Mouse (Mus musculus) T-helper 2 cell (primary cell): ENCODE results near the gene Gm26620.

ENCODE experiments used
- in situ Hi-C: fragments of 300-600 bp; cut with MboI, MseI; formaldehyde crosslinking; loops from one replicate; pipeline ENCODE4 v1.15.1; 2025; ENCODE audit warnings: high pct_unique_total_duplicates

Gene Gm26620

DNA sequence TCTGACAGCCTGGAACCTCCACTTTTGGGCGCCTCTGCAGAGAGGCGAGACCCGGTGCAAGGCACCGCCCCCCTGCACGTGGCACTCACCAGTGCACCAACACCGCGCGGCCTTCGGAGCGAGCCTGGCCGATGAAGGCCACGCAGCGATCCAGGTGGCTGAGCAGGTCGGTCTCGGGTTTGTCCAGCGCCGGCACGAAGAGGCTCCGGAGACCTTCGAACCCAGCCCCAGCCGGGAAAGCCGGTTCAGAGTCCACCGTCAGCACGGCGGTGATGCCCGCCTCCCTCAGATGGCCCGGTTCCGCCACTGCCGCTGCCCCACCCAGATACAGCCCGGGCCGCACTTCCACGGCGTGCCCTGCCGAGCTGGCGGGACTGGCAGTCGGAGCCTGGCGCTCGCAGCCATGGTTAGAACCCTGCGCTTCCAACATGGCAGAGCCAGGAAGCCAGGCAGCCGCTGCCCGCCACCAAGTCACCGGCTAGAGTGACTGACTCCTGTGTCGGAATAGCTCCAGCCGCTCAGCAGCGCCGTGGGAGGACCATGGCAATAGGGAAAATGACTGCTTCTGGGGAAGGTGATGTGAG is at the start of gene Gm26620, which contains the start of gene Dusp12:
Gene Gm26620, plus strand, starts transcription at position 88 of the 584 bp plus-strand sequence.
Gene Dusp12, minus strand, starts transcription at position 563 of the 584 bp plus-strand sequence.
- in situ Hi-C loops = no loop called here

DNA sequence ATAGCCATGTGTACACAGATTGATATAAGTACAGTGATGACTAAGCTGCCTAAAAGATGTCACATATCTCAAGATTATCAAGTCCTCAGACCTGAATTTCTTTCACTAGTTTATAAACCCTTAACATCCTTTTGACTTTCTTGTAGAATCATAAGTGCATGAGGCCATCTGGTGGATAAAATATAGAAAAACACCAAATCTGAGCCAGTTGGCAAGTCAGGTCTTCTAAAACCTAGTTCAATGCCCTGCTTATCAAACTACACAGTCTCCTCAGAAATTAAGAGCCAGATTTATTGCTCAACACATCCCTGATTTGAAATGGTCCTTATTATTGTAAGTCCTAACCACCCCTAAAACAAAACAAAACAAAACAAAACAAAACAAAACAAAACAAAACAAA is 45.2 kb upstream of the Gm26620 start:
- in situ Hi-C loops = no loop called here

DNA sequence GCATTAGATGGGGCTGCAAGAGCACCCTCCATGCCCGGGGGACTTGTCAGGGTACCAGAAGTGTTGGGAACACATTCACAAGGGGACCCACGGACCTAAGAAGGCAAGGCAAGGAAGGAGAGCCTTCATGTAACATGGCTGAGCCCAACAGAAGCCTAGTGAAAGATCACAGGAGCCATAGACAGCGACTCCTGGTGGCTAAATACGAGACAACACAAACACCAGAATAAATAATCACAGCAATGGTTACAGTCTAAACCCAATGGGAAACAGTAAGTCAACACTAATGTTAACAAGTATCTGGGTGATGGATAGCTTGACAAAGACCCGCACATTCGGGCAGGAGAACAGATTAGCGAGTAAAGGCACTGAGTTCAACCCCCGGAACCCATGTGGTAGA is 40.5 kb upstream of the Gm26620 start:
- in situ Hi-C loops = no loop called here

DNA sequence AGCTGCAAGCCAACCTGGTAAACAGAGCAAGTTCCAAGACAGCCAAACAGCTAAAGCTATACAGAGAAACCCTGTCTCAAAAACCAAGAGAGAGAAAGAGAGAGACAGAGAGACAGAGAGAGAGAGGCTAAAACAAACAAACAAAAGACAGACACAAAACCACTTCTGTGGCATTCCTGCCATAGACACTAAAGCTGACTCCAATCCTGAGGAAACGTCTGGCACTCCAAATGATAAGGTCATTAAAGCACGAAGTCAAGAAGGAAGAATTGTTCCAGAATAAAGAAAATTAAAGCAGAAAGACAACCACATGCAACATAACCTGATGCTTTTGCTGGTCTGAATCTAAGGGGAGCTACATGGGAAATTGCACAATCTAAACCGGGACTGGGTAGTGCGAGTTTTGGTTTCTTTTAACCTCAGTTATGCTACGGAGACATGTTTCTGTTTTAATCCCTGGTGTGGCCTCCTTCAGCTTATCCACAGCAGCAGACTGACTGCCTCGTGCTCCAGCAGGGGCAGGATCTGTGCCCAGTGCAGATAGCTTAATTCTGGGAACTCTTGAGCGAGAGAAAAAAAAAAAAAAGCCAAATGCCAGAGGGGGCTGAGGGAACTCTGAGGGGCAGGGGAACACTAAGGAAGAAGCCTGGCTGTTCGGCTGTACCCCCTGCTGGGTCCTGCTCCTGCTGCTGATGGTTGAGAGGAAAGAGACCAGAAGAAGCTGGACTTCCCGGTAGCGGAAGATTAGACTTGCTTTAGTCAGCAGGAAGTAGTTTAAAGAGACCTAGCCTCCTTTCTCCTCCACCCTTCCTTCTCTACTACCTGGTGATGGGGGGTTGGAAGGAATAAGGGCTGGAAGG is 39.2 kb upstream of the Gm26620 start:
- in situ Hi-C loops = no loop called here

DNA sequence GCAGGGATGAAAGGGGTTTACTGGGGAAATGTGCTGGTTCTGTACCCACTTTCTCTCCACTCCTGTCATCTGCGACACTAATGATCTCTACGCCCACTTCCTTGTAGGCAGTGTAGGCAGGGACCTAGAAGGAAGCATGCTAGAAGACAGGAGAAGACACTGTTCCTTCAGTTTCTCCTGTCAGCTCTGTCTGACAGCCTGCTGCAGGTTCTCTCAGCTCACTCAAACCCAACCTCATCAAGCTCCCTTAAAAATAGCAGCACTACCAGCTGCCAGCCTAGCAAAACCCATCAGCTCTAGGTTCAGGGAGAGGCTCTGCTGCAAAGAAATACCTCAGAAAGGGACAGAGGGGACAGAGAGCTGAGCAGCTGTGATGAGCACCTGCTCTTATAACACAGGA is 34.9 kb upstream of the Gm26620 start:
- in situ Hi-C loops = loop anchor here (25.0 kb wide), 1 partner anchor 1362 kb away; the partner anchor contains the start of genes Casq1 and Pea15a

DNA sequence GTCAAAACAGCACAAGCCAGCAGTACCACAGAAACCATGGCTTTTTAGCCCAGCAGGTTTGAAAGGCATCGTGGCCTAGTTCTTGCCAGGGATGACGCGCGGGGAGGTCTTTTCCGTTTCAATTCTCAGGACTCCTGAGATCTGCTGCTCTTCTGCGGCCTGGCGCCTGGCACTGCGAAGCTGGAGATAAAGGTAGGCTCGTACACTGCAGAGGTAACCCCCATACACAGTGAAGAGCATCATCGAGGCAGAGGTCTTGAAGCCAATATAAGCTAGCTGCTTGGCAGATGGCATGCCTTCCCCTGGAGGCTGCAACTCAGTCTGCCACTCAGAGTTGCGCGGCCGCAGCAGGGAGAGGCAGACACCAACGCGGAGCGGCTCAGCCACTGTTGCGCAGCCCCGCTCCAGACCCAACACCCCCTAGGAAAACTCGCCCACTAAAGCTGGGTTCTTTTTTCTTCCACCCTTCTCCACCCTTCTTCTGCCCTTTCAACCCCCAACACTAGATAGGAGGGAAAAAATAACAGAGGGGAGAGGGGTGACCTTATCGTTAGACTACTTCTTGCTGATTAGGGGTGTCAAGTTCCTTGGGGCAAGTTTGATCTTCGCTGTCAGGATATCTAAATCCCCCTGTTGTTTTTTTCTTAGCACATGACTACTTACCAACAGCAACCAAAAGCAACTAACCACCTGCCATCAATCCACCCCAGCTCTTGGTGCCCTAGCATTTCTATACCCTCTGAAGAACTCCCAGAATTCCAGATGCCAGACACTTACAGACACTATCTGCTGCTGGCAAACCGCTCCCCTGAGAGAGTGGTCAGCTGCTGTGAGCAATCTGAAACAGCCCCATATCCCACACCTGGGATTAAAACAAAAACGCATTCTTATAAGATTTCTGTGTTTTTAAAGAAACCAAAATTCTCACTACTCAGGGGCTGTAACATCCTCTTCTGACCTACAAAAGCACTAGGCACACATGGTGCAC is 33.9 kb upstream of the Gm26620 start:
- in situ Hi-C loops = loop anchor here (25.0 kb wide), 1 partner anchor 1361 kb away; the partner anchor contains the start of genes Casq1 and Pea15a

DNA sequence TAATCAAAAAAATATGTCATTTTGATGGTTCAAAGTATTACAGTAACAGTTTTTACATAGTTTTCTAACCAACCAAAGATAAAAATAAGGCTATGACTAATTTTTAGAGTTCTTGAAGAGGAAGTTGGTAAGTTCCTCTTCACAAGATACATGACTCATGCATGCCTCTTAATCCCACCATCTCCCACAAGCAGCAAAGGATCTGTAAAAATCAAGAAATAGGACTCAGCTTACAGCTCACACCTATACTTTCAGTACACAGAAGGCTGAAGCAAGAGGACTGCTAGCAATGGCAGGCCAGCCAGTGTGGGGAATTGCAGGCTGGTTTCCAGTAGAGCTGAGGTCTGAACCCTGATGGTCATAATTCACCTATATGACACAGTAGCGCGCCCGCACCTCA is 31.3 kb upstream of the Gm26620 start:
- in situ Hi-C loops = loop anchor here (25.0 kb wide), 1 partner anchor 1359 kb away; the partner anchor contains the start of genes Casq1 and Pea15a

DNA sequence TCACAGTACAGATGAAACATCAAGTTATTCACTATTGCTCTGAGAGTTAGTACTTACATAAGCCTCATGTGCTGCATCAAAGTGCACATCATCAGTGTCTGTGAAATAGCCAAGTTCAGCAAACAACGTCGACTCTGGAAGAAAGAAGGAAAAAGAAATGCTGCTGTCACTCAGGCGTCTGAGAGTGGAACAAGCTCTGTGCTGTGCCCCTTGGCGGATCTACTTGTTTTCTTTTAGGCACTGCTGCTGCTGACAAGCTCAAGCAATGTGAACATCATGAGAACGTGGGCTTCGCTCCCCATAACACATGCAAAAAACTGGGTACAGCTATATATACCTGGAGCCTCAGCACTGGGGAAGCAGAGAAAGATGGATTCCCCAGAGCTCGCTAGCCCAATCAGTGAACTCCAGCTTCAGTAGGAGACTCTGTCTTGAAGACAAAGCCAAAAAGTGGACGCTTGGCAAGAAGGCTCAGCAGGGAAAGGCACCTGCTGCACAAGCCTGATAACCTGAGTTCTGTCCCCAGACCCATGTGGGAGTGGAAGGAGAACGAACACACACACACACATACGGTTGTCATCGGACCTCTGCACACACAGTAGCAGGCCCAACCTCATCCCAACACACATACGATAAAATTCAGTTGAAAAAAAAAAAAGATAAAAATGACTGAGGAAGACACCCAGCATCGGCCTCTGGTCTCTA is 29.7 kb upstream of the Gm26620 start:
- in situ Hi-C loops = loop anchor here (25.0 kb wide), 1 partner anchor 1357 kb away; the partner anchor contains the start of genes Casq1 and Pea15a

DNA sequence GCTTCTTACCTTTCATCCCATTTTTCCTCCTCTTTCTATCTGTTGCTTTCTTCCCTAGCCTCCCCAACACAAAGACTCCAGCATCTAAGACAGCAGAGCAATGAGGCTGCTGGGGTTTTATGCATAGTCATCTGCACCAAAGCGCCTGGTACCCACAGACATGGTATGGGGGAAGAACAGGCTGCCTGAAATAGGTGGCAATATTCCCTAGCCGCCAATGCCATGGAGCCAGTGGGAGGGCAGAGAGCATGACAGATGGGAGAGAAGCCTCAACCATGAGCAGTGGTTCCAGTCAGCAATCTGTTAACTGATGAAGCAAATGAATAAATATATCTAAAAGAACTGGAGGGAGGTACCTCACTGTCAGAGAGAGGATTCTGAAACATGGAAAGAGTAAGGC is 27.5 kb upstream of the Gm26620 start:
- in situ Hi-C loops = loop anchor here (25.0 kb wide), 1 partner anchor 1355 kb away; the partner anchor contains the start of genes Casq1 and Pea15a

DNA sequence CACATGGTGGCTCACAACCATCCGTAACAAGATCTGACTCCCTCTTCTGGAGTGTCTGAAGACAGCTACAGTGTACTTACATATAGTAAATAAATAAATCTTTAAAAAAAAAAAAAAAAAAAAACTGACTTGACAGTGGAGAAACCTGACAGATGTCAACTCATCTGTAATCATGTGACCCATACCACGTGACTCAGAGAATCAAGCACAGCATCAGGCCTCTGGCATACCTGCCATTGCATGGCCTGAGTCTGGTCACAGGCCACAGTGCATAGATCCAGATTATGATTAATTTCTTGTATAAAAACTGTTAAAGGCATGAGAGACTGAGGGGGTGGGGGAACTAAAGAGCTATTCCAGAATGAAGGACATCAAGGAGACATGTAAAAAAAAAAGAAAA is 26.0 kb upstream of the Gm26620 start:
- in situ Hi-C loops = loop anchor here (25.0 kb wide), 1 partner anchor 1353 kb away; the partner anchor contains the start of genes Casq1 and Pea15a

DNA sequence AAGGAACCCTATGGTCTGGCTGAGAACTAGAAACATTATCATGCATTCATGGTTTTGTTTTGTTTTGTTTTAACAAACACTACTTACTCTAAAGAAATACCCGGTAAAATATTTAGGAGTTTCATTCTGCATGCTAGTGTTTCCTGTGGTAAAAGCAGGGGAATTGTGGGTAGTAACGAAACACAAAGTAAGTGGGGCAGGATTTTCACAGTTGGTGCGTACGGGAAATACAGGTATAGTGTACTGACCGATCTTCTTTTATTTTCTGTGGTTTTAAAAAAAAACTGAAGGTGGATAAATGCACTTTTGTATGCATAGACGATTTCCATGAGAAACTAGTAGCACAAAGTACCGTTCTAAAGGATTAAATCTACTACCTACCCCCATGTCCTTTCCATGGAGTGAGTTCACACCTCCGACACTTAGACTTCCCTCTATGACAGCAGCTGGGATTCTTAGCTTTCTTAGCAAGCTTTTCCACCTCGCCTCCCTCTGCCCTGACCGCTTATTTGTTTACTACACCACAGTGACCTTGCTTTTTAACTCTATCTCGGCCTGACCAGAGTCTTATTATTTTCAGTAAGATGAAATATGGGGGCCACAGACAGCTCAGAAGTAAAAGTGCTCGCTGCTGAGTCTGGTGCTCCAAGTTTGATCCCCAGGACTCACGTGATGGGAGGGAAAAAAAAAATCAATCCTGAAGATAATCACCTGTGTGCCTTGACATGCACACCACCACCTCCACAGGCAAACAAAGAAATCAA is 23.0 kb upstream of the Gm26620 start:
- in situ Hi-C loops = loop anchor here (25.0 kb wide), 1 partner anchor 1350 kb away; the partner anchor contains the start of genes Casq1 and Pea15a

DNA sequence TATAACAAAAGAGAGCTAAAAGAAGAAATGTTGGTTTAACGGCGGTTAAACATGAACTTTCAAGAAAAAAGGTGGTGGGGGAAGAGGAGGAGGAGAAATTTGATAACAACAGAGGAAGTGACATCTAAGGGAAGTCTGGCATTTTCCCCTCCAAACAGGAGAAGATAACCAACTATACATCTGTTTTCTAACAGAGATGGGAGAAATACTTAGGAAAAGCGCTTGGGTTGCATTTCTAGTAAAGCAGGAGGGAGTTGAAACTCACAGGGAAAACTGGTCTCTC is 22.5 kb upstream of the Gm26620 start:
- in situ Hi-C loops = loop anchor here (25.0 kb wide), 1 partner anchor 1350 kb away; the partner anchor contains the start of genes Casq1 and Pea15a

DNA sequence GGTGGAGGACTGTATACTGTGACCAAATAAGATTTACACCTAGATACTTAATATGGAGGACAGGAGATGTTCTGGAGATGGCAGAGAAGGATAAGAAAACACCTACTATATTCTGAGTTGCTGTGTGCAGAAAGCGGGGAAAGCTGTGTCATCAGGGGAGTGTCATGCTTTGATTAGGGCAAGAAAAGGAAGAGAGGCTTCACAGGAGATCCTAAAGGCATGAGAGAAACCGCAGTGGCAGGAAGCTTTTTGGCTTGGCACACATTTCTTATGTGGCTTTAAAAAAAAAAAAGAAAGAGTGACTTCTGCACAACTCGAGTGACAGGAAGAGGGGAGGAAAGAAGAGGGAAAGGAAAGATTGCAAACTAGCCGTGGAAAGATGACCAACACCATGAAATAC is 21.8 kb upstream of the Gm26620 start:
- in situ Hi-C loops = loop anchor here (25.0 kb wide), 1 partner anchor 1349 kb away; the partner anchor contains the start of genes Casq1 and Pea15a

DNA sequence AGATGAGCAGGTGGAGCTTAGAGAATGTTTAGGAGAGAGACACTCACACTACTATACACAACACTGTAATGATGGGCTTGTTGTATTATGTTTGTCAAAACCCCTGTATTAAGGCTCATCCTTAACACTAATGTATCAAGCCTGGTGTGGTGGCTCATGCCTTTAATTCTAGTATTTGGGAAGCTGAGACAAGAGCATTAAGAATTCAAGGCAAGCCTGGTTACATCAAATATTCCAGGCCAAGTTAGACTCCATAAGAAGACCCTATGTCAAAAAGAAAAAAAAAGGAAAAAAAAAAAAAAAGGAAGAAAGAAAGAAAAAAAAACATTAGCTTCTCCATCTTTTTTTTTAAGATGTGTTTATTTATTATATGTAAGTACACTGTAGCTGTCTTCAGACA is 20.6 kb upstream of the Gm26620 start:
- in situ Hi-C loops = loop anchor here (25.0 kb wide), 1 partner anchor 1348 kb away; the partner anchor contains the start of genes Casq1 and Pea15a

DNA sequence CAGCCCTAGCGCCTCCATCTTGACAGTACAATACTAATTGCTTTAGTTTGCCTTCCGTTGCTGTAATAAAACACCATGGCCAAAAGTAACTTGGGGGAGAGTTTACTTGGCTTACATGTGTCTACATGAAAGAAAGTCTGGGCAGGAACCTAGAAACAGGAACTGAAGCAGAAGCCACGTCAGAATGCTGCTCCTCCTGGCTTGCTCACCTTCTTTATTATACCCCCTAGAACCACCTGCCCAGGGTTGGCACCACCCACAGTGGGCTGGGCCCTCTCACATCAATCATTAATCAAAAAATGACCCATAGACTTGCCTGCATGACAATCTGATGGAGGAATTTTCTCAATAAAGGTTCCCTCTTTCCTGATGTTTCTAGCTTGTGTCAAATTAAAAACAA is 20.1 kb upstream of the Gm26620 start:
- in situ Hi-C loops = loop anchor here (25.0 kb wide), 1 partner anchor 1348 kb away; the partner anchor contains the start of genes Casq1 and Pea15a

DNA sequence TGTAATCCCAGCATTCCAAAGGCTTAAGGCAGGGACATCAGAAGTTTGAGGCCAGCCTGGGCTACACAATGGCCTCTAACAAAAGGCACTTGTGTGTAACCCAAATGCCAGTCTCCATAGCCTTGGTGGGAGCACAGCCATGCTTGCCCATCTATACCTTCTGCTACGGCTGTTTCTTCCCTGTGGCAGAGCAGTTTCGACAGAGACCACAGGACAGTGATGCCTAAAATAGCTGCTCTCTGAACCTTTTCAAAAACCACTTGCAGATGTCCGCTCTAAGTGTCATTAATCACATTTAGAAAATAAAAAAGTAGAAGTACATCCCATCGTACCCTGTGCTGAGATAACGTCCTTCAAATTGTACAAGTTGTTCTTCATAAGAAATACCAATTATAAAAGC is 19.5 kb upstream of the Gm26620 start:
- in situ Hi-C loops = loop anchor here (25.0 kb wide), 1 partner anchor 1347 kb away; the partner anchor contains the start of genes Casq1 and Pea15a

DNA sequence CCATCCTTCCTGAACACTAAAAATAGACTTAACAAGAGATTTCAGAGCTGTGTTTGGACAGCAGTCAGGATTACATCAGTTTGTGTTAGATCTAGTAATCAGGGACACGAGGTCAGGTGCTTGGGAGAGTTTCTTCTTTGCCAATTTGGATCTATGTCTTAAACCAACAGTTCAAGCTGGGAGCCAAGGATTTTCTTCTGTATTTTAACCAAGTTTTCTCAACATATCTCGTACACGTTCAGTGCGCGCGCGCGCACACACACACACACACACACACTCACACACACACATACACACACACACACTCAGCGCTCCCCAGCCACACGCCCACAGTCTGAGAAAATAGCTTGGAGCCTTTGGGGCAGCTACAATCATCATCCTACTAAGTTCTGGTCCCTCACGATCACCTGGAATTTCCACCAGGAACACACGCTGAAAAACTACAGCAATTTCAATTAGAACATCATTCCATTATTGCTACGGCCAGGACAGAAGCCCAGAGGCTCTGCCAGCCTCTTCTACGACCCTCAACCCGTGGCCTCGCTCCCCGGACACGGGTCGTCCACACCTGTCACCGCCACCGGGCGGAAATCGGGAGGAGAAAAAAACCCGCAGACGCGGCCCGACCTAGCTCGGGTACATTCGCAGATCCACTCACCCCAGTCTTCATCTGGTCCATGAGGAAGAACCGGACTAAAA is 17.7 kb upstream of the Gm26620 start:
- in situ Hi-C loops = loop anchor here (25.0 kb wide), 1 partner anchor 1345 kb away; the partner anchor contains the start of genes Casq1 and Pea15a

DNA sequence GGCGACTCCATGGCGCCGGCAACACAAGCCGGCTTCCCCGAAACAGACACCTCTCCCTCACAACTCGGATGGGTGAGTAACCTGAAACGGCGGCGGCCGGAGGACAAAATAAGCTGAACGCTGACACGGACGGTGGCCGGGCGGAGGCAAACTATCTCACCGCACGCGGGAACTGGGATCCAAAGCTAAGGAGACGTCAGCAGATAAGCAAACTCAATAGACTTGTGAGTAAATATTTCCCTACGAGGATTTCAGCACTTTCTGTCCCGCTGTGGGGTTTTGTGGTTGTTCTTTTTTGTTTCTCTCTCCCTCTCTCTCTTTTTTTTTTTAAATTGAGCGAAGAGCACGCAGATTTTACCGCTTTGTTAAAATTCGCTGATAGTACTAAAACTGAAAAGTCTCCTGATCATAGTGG is 17.2 kb upstream of the Gm26620 start, which contains the start of gene Atf6:
Gene Atf6, minus strand, starts transcription at position 81 of the 415 bp plus-strand sequence.
- in situ Hi-C loops = loop anchor here (25.0 kb wide), 1 partner anchor 1345 kb away; the partner anchor contains the start of genes Casq1 and Pea15a
